Mouse (Mus musculus): Measurements from ENCODE around the gene Odr4.

Odr4 gene

GRCm38 (mm10) chr1:150392638-150393487, at the start of gene Odr4, which contains the start of gene Tpr:
Odr4 (minus strand) TSS chr1:150393080.
Tpr (plus strand) TSS chr1:150392838.
- DNase-seq = peak; percentile 99

- DNase-seq = no peak
Observed at GRCm38 (mm10) chr1:150441731-150442130, 48.9 kb upstream of the Odr4 start.

- DNase-seq = no peak
Observed at GRCm38 (mm10) chr1:150438641-150439040, 45.8 kb upstream of the Odr4 start.

- no peak for DNase-seq
Observed at GRCm38 (mm10) chr1:150426216-150426615, 33.3 kb upstream of the Odr4 start.

GRCm38 (mm10) chr1:150425665-150426064, 32.8 kb upstream of the Odr4 start:
- DNase-seq = peak; percentile 4

- no peak for DNase-seq
Observed at GRCm38 (mm10) chr1:150418426-150418825, 25.5 kb upstream of the Odr4 start.

- no peak for DNase-seq
Observed at GRCm38 (mm10) chr1:150416006-150416405, 23.1 kb upstream of the Odr4 start.

GRCm38 (mm10) chr1:150409996-150410395, 17.1 kb upstream of the Odr4 start:
- DNase-seq = no peak

GRCm38 (mm10) chr1:150407285-150407684, 14.4 kb upstream of the Odr4 start:
- DNase-seq = no peak

- no peak for DNase-seq
Observed at GRCm38 (mm10) chr1:150404555-150404954, 11.7 kb upstream of the Odr4 start.

GRCm38 (mm10) chr1:150403914-150404313, 11.0 kb upstream of the Odr4 start:
- no peak for DNase-seq

- DNase-seq = no peak
Observed at GRCm38 (mm10) chr1:150396001-150396400, 3.1 kb upstream of the Odr4 start.

GRCm38 (mm10) chr1:150393488-150393852, 590 bp upstream of the Odr4 start:
- no peak for DNase-seq

GRCm38 (mm10) chr1:150391931-150392637, 796 bp downstream of the Odr4 start:
- no peak for DNase-seq

GRCm38 (mm10) chr1:150389390-150390129, 3.3 kb downstream of the Odr4 start:
- DNase-seq = no peak

GRCm38 (mm10) chr1:150387572-150387971, 5.3 kb downstream of the Odr4 start:
- peak; percentile 45 for DNase-seq

- DNase-seq = no peak
Observed at GRCm38 (mm10) chr1:150384138-150384537, 8.7 kb downstream of the Odr4 start.

GRCm38 (mm10) chr1:150374247-150374646, 18.6 kb downstream of the Odr4 start:
- no peak for DNase-seq

GRCm38 (mm10) chr1:150372895-150373294, 20.0 kb downstream of the Odr4 start:
- no peak for DNase-seq

GRCm38 (mm10) chr1:150360864-150361263, 32.0 kb downstream of the Odr4 start:
- no peak for DNase-seq

GRCm38 (mm10) chr1:150335111-150335510, 57.8 kb downstream of the Odr4 start:
- peak; percentile 2 for DNase-seq

- DNase-seq = no peak
Observed at GRCm38 (mm10) chr1:150319205-150319604, 73.7 kb downstream of the Odr4 start, which contains the start of gene Pdc. Pdc (plus strand) TSS chr1:150319417.
